Mouse (Mus musculus): ENCODE measurements around the gene Zswim2. TPM values are rescaled to one million over a fixed set of nuclear protein-coding genes. Genes with fewer than 3 reads are reported as not detected.
"Not testable (repeated sequence)": the region's sequence is repeated elsewhere in the genome, so short reads cannot be mapped to it uniquely, and the experiment has no call there.

The Zswim2 gene
- not detected in 2 replicates for polyA plus RNA-seq (2014; fragmentation: Nextera tagmentation; extraction: Ambion mirVana)

DNA sequence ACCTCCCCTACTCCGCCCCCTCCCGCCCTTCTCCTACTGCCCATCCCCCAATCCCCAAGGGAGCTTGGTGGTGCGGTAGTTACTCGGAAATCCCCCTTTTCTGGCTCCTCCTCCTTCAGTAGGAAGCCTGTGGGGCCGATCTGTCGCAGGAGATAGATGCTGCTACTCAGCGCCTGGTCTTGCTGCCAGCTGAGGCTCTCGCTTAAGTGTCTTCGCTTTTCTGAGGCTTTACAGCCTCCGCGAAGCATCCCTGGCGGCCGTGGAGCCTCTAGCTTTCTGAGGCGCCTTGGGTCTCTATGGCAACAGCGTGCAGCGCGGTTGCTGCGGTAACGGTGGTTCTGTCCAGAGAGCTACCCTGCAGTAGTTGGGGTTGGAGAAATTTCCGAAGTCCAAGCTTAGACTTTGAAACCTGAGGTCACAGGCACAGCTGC, at the start of gene Zswim2:
Gene Zswim2 (minus strand): TSS at position 298 of the 431 bp plus-strand sequence.
- ATAC-seq (replicated peaks; ENCODE audit: insufficient number of reproducible peaks, low FRiP score, low TSS enrichment), result no peak; the same call in 1 of the 2 replicates
- Histone ChIP-seq H3K4me3 (ENCODE audit: low read depth, low read length) (peak within 1 kb of the TSS; percentile 27; the same call in 1 of the 2 replicates), H3K27me3 (ENCODE audit: control insufficient read depth, insufficient read depth, low read length) (no peaks in the 10 kb centered on the region), H3K9me3 (replicated peaks; ENCODE audit: control insufficient read depth, low read length) (no peaks in the 10 kb centered on the region), H3K4me1 (ENCODE audit: control insufficient read depth, insufficient read depth, low read length) (peaks cover 3% of the 10 kb centered on the region; the same call in 1 of the 2 replicates), H3K4me2 (peak within 1 kb of the TSS; percentile 61), H3K27ac (ENCODE audit: low read depth, low read length) (no peak within 1 kb of the TSS), H3K36me3 (ENCODE audit: control insufficient read depth, insufficient read depth, low read length) (no peaks in the 10 kb centered on the region), H3K9ac (ENCODE audit: low read depth, low read length) (no peak within 1 kb of the TSS)
- WGBS (ENCODE audit: insufficient replicate concordance), result 3% methylated on average over 20 of the region's 20 CpGs

DNA sequence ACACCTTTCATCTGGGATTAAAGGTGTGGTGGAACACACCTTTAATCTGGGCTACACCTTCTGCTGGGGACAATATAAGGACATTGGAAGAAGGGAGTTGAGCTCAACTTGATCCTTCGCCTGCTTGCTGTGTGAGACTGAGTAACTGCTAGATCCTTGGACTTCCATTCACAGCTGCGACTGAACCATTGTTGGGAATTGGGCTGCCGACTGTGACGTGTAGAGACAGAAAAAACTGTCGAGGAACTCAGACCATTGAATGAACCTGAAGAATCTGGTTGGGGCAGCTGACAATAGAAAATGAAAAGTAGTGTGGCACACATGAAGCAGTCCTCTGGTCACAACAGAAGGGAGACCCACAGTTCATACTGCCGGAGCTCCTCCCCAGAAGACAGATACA, 49.2 kb upstream of the Zswim2 start, which contains the start of gene Gm13691:
Gene Gm13691 (plus strand): TSS at position 301 of the 400 bp plus-strand sequence.
- H3K27ac ChIP-seq (ENCODE audit: low read depth, low read length); ATAC-seq (replicated peaks; ENCODE audit: insufficient number of reproducible peaks, low FRiP score, low TSS enrichment); H3K36me3 ChIP-seq (ENCODE audit: control insufficient read depth, insufficient read depth, low read length); H3K9ac ChIP-seq (ENCODE audit: low read depth, low read length); H3K4me2 ChIP-seq; H3K9me3 ChIP-seq (replicated peaks; ENCODE audit: control insufficient read depth, low read length); H3K4me1 ChIP-seq (ENCODE audit: control insufficient read depth, insufficient read depth, low read length); H3K27me3 ChIP-seq (ENCODE audit: control insufficient read depth, insufficient read depth, low read length); H3K4me3 ChIP-seq (ENCODE audit: low read depth, low read length): not testable (repeated sequence)
- WGBS (ENCODE audit: insufficient replicate concordance), result no CpG with 5 or more reads among the region's 6 CpGs

- H3K4me2 ChIP-seq; H3K9ac ChIP-seq (ENCODE audit: low read depth, low read length); H3K27me3 ChIP-seq (ENCODE audit: control insufficient read depth, insufficient read depth, low read length); H3K4me3 ChIP-seq (ENCODE audit: low read depth, low read length); H3K4me1 ChIP-seq (ENCODE audit: control insufficient read depth, insufficient read depth, low read length); H3K36me3 ChIP-seq (ENCODE audit: control insufficient read depth, insufficient read depth, low read length); H3K27ac ChIP-seq (ENCODE audit: low read depth, low read length); ATAC-seq (replicated peaks; ENCODE audit: insufficient number of reproducible peaks, low FRiP score, low TSS enrichment); H3K9me3 ChIP-seq (replicated peaks; ENCODE audit: control insufficient read depth, low read length): not testable (repeated sequence)
- no CpG with 5 or more reads among the region's 6 CpGs for WGBS (ENCODE audit: insufficient replicate concordance)
These were observed 43.4 kb upstream of the Zswim2 start, which contains the start of gene Gm13697 for GRCm38 (mm10) chr2:83984443-83984842. Gene Gm13697 (plus strand): TSS chr2:83984743.

DNA sequence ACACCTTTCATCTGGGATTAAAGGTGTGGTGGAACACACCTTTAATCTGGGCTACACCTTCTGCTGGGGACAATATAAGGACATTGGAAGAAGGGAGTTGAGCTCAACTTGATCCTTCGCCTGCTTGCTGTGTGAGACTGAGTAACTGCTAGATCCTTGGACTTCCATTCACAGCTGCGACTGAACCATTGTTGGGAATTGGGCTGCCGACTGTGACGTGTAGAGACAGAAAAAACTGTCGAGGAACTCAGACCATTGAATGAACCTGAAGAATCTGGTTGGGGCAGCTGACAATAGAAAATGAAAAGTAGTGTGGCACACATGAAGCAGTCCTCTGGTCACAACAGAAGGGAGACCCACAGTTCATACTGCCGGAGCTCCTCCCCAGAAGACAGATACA, 37.6 kb upstream of the Zswim2 start, which contains the start of gene Gm13694:
Gene Gm13694 (plus strand): TSS at position 301 of the 400 bp plus-strand sequence.
- H3K4me1 ChIP-seq (ENCODE audit: control insufficient read depth, insufficient read depth, low read length); H3K27me3 ChIP-seq (ENCODE audit: control insufficient read depth, insufficient read depth, low read length); H3K9me3 ChIP-seq (replicated peaks; ENCODE audit: control insufficient read depth, low read length); H3K4me2 ChIP-seq; H3K4me3 ChIP-seq (ENCODE audit: low read depth, low read length); H3K9ac ChIP-seq (ENCODE audit: low read depth, low read length); H3K36me3 ChIP-seq (ENCODE audit: control insufficient read depth, insufficient read depth, low read length); H3K27ac ChIP-seq (ENCODE audit: low read depth, low read length); ATAC-seq (replicated peaks; ENCODE audit: insufficient number of reproducible peaks, low FRiP score, low TSS enrichment): not testable (repeated sequence)
- WGBS (ENCODE audit: insufficient replicate concordance), result no CpG with 5 or more reads among the region's 6 CpGs

GRCm38 (mm10) chr2:83972823-83973222, 31.8 kb upstream of the Zswim2 start, which contains the start of gene Gm13696:
Gene Gm13696 (plus strand): TSS chr2:83973123.
- H3K27me3 ChIP-seq (ENCODE audit: control insufficient read depth, insufficient read depth, low read length); H3K27ac ChIP-seq (ENCODE audit: low read depth, low read length); H3K4me1 ChIP-seq (ENCODE audit: control insufficient read depth, insufficient read depth, low read length); H3K4me2 ChIP-seq; H3K9me3 ChIP-seq (replicated peaks; ENCODE audit: control insufficient read depth, low read length); H3K9ac ChIP-seq (ENCODE audit: low read depth, low read length); ATAC-seq (replicated peaks; ENCODE audit: insufficient number of reproducible peaks, low FRiP score, low TSS enrichment); H3K4me3 ChIP-seq (ENCODE audit: low read depth, low read length); H3K36me3 ChIP-seq (ENCODE audit: control insufficient read depth, insufficient read depth, low read length): not testable (repeated sequence)
- whole genome bisulfite sequencing (ENCODE audit: insufficient replicate concordance), result no CpG with 5 or more reads among the region's 6 CpGs

GRCm38 (mm10) chr2:83967013-83967412, 26.0 kb upstream of the Zswim2 start, which contains the start of gene Gm13695:
Gene Gm13695 (plus strand): TSS chr2:83967313.
- not testable (repeated sequence) for H3K27ac ChIP-seq (ENCODE audit: low read depth, low read length); H3K4me2 ChIP-seq; H3K4me3 ChIP-seq (ENCODE audit: low read depth, low read length); ATAC-seq (replicated peaks; ENCODE audit: insufficient number of reproducible peaks, low FRiP score, low TSS enrichment); H3K36me3 ChIP-seq (ENCODE audit: control insufficient read depth, insufficient read depth, low read length); H3K27me3 ChIP-seq (ENCODE audit: control insufficient read depth, insufficient read depth, low read length); H3K9me3 ChIP-seq (replicated peaks; ENCODE audit: control insufficient read depth, low read length); H3K9ac ChIP-seq (ENCODE audit: low read depth, low read length); H3K4me1 ChIP-seq (ENCODE audit: control insufficient read depth, insufficient read depth, low read length)
- no CpG with 5 or more reads among the region's 6 CpGs for WGBS (ENCODE audit: insufficient replicate concordance)

GRCm38 (mm10) chr2:83961203-83961602, 20.2 kb upstream of the Zswim2 start, which contains the start of gene Gm13693:
Gene Gm13693 (plus strand): TSS chr2:83961503.
- not testable (repeated sequence) for H3K36me3 ChIP-seq (ENCODE audit: control insufficient read depth, insufficient read depth, low read length); H3K9ac ChIP-seq (ENCODE audit: low read depth, low read length); H3K27me3 ChIP-seq (ENCODE audit: control insufficient read depth, insufficient read depth, low read length); H3K4me3 ChIP-seq (ENCODE audit: low read depth, low read length); ATAC-seq (replicated peaks; ENCODE audit: insufficient number of reproducible peaks, low FRiP score, low TSS enrichment); H3K4me2 ChIP-seq; H3K27ac ChIP-seq (ENCODE audit: low read depth, low read length); H3K4me1 ChIP-seq (ENCODE audit: control insufficient read depth, insufficient read depth, low read length); H3K9me3 ChIP-seq (replicated peaks; ENCODE audit: control insufficient read depth, low read length)
- no CpG with 5 or more reads among the region's 6 CpGs for WGBS (ENCODE audit: insufficient replicate concordance)

DNA sequence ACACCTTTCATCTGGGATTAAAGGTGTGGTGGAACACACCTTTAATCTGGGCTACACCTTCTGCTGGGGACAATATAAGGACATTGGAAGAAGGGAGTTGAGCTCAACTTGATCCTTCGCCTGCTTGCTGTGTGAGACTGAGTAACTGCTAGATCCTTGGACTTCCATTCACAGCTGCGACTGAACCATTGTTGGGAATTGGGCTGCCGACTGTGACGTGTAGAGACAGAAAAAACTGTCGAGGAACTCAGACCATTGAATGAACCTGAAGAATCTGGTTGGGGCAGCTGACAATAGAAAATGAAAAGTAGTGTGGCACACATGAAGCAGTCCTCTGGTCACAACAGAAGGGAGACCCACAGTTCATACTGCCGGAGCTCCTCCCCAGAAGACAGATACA, 14.4 kb upstream of the Zswim2 start, which contains the start of gene Gm13698:
Gene Gm13698 (plus strand): TSS at position 301 of the 400 bp plus-strand sequence.
- WGBS (ENCODE audit: insufficient replicate concordance), result no CpG with 5 or more reads among the region's 6 CpGs
- not testable (repeated sequence) for H3K9ac ChIP-seq (ENCODE audit: low read depth, low read length); H3K9me3 ChIP-seq (replicated peaks; ENCODE audit: control insufficient read depth, low read length); H3K4me1 ChIP-seq (ENCODE audit: control insufficient read depth, insufficient read depth, low read length); H3K27ac ChIP-seq (ENCODE audit: low read depth, low read length); H3K36me3 ChIP-seq (ENCODE audit: control insufficient read depth, insufficient read depth, low read length); H3K4me2 ChIP-seq; H3K27me3 ChIP-seq (ENCODE audit: control insufficient read depth, insufficient read depth, low read length); H3K4me3 ChIP-seq (ENCODE audit: low read depth, low read length); ATAC-seq (replicated peaks; ENCODE audit: insufficient number of reproducible peaks, low FRiP score, low TSS enrichment)

DNA sequence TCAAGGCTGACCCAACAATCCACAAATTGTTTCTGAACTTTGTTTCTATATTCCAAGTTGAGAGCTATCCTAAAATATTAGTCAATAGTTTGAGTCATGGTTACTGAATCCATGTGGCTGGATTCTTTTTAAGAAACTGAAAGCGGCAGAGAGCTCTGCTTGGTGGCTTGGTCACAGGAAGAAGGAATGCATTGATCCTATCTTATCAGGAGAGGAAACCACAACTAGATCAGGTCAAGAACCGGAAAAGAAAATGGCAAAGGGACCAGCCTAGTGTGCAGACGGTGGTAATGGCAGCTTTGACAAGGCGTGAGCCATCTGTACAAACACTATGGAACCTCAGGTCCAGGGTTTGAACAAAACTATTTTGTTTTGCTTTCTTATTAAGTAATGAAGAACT, 764 bp upstream of the Zswim2 start:
- WGBS (ENCODE audit: insufficient replicate concordance), result 40% methylated on average over 4 of the region's 4 CpGs
- H3K4me3 ChIP-seq (ENCODE audit: low read depth, low read length), result no peak overlapping the region
- ATAC-seq (replicated peaks; ENCODE audit: insufficient number of reproducible peaks, low FRiP score, low TSS enrichment), result no peak
- H3K27me3 ChIP-seq (ENCODE audit: control insufficient read depth, insufficient read depth, low read length), result no peaks in the 10 kb centered on the region
- no peaks in the 10 kb centered on the region for H3K9me3 ChIP-seq (replicated peaks; ENCODE audit: control insufficient read depth, low read length)
- H3K4me1 ChIP-seq (ENCODE audit: control insufficient read depth, insufficient read depth, low read length), result peaks cover 3% of the 10 kb centered on the region; the same call in 1 of the 2 replicates
- no peak overlapping the region for H3K9ac ChIP-seq (ENCODE audit: low read depth, low read length)
- no peak overlapping the region for H3K4me2 ChIP-seq
- H3K36me3 ChIP-seq (ENCODE audit: control insufficient read depth, insufficient read depth, low read length), result no peaks in the 10 kb centered on the region
- no peak overlapping the region for H3K27ac ChIP-seq (ENCODE audit: low read depth, low read length)

Data from heart, embryonic 11.5 days (tissue).